Mouse (Mus musculus) heart, postnatal 0 days (tissue): ENCODE data around the gene Rhd.

Experiments
- CTCF ChIP-seq: IDR thresholded peaks from 2 replicates; pipeline ENCODE4 v1.5.1; 2016; ENCODE audit warnings: antibody characterized with exemption, control low read depth, low read depth
- EP300 ChIP-seq: IDR thresholded peaks from 2 replicates; pipeline ENCODE4 v1.6.1; 2016; ENCODE audit warnings: antibody characterized with exemption, low read depth

- TF ChIP-seq CTCF (no peak), EP300 (no peak)
Observed at GRCm38 (mm10) chr4:134914122-134914863, 50.0 kb downstream of the Rhd start.
